Mouse (Mus musculus) thymus, postnatal 36 days (tissue): Measurements from ENCODE around the gene Myo5a.

Experiments
- DNase-seq, 2 experiments: peaks; one replicate each; pipeline ENCODE4 v3.0.0; 2022; ENCODE audit warnings: mixed read lengths in 2 of 2

Gene Myo5a

DNA sequence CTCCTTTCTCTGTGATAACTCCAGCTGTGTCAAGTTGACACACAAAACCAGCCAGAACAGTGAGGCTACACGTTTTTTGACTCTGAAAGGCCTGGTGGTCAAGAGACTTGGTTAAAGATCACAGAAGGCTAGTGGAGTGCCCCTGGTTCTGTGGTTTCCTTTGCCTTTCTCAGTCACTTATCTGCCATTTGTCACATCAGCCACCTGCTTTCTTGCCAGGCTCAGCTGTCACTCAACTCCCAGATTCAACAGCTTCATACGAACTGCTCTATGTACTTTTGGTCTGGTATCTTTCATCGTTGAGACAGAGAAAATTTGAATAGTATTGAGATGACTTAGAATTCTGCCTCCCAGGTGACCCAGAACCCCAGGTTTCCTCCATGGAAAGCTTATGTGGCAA, 183.0 kb downstream of the Myo5a start:
- no peak for DNase-seq

DNA sequence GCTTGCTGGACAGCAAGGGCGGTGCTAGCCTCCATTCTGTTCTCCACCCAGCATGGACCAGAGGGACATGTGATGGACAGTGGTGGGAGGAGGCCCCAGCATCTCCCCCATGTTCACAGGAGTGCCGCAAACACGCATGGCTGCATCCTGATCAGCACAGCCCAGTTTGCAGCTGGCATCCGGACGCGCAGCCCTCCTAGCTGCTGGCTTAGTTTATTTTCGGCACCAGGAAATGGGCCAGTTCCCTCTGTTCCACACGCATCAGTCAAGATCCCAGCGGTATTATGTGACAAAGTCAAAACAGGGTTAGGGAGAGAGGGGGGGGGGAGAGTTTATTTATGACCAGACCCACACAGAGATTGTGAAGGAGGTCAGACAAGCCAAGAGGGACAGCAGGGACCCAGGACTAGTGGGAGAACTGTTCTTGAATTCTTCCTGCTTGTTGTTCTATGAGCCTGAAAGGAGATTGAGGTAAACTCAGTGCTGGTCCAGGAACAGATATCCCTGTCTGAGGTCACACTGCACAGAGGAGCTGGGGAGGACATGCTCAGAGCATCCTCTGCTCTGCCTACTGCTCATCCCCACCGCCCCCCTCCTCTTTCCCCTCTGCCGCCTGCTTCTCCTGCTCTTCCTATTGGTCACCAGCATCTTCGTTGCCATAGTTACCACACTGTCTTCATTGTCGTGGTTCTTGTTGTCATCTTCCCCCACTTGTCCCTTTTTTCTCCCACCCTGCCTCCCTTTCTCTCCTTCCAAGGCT, 183.6 kb downstream of the Myo5a start:
- DNase-seq, result no peak

DNA sequence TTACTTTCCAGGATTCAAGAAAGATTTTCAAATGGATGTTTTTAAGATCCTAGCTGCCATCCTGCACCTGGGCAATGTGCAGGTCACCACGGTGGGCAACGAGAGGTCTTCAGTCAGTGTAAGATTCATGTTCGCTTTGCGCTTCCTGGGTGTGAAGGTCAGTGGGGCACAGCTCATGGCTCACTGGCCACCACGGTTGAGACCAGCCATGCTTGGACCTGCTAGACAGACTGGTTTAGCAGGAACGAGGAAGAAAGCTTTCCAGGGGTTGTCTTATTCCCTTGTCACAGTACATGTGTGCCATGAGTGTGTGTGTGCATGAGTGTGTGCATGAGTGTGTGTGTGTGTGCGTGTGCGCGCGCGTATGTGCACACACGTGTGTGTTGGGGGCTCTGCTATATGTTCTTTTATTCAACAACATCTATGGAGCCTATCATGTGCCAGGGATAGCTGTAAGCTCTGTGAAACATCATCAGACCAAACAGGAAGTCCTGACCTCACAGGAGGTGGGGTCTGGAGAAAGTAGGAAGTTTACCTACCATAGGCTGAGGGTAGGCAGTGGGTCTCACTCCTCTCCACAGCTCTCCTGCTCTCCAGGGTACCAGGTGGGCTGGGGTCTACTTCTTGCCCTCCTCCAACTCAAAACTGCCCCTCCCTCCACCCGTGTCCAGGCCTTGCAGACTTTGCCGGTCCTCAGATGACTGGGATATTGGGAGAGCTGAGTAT, 185.2 kb downstream of the Myo5a start:
- peak; percentile 25 to 27 for DNase-seq

DNA sequence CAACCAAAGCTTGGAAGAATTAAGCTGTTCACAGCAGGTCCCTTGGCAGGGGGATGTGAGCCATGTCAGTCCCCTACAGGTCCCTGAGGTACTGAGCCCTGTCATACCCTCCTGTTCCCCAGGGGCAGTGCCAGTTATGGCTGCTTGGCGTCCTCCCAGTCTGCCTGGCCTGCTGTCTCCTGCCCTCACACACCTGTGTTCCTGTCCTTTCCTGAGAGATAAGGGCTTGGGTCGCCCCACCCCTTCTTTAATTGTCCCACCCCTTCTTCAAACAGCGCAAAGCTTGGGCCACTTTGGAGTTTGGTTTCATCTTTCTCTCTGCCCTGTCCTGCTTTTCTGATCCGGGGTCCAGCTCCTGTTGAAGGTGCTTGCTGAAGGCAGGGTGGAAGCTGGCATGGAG, 188.0 kb downstream of the Myo5a start:
- DNase-seq, result no peak

DNA sequence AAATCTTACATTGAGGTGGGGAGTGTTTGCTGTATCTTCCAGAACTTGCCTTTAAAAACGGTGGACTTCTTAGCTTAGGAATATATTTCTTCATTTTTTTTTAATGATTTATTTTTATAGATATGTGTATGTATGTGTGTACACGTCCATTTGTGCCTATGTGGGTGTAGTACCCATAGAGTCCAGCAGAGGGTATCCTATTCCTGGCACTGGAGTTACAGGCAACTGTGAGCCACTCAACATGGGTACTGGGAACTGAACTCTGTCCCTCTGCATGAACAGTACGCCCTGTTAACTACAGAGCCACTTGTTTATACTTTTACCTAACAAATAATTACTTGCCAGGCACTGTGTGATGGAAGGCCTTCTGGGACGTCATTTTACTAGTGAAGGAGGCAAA, 188.8 kb downstream of the Myo5a start:
- no peak for DNase-seq

DNA sequence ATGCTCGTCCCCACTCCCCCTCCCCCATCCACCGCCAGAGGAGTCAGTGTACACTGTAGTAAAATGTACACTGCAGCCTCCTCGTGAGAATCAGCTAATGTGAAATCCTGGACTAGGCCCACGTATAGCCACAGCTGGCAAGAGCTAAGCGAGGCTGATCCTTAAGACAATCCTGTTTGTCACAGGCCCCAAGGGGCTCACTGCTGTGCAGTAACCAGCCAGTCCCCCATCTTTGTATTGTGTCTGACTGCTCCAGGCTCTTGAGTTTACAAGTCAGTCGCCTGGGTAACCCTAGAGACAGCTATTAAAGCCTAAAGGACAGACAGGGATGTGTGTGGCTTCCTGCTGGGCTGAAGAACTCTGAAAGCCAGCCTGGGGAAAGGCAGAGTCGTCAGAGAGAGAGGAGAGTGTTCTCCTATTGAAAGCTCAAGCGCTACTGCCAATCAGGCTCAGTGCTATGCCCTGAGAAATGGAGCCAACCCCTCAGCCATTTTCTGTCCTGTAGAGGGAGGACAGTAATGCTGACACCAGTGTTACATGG, 190.6 kb downstream of the Myo5a start:
- no peak for DNase-seq

DNA sequence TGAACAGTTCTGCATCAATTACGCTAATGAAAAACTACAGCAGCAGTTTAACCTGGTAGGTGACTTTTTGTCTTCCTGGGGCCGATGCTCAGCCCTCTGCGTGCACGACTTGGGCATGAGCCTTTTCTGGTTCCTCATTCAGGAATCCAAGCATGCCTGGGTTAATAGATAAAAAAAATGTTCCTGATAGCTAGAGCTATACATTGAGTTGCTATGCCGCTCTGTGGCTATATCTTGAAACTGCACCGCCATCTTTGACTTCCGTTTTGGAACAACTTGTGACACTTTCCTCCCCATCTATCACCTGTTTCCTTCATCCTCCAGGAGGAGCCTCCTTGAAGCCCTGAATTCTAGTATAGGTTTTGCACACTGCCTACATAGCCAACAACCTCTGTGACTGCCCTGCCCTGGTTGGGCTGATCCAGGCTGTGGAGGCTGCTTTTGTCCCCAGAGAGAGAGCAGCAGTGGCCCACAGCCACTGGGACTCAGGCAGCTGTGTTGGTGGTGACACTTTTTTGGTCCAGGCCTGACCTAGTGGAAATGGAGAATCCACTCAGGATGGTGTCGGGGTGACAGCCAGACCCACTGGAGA, 191.5 kb downstream of the Myo5a start:
- DNase-seq, result peak; percentile 27 to 30

DNA sequence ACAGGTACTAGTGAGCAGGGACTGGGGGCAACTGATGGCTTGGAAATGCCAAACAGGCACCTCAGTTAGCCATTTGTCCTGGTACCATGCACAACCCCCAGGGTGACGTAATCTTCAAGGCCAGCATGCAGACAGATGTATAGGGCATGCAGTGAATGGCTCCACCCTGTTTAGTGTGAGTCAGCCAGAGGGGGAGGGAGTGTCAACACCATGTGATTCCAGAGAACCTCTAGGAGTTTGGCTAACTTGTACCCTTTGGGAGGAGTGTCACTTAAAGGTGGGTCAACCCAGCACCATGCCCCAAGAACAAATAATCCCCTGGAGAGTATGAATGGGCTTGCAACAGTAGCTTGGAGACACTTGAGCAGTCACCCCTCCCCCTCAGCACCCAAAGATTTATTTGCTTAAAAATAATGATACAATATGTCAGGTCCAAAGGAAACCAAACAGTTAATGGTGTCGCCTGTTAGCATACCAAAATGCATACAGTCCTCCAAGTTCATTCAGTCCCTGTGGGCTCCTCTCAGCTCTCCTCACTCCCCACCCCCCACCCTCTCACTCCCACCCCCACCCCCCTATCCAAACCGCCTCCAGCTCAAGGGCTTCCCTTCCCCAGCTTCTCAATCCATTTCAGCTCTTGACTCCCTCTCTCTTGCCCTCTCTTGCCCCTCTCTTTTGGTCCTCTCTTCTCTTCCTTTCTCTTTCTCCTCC, 193.3 kb downstream of the Myo5a start:
- no peak for DNase-seq

DNA sequence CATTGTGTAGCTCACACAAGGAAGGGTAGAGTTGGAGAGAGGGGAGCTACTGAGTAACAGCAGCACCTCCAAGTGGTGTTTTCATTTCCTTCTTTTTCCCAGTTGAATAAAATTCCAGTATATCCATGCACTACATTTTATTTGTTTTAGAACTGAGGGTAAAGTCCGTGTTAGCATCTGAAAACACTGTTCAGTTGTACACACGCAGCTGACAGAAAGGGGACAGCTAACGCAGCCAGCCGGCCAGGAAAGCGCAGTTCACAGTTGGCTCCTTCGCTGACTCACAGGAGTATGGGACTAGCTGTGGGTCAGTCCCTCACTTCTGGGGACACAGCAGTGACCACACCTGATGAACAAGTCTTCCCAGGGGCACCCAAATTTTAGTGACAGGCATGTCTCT, 196.3 kb downstream of the Myo5a start:
- DNase-seq, result no peak

DNA sequence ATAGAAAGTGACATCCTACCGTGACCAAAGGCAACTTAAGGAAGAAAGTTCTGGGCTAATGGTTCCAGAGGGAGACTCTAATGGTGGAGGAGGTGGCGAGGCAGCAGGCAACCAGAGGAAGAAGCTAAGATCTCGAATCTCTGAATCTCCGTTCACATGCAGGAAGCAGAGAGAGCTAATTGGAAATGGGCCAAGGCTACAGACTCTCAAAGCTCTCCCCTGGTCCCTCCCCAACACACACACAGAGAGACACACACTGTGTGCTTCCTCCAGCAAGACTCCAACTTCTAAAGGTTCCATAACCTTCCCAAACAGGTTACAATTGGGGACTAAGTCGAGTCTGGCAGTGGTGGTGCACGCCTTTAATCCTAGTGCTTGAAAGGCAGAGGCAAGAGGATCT, 199.6 kb downstream of the Myo5a start:
- no peak for DNase-seq

DNA sequence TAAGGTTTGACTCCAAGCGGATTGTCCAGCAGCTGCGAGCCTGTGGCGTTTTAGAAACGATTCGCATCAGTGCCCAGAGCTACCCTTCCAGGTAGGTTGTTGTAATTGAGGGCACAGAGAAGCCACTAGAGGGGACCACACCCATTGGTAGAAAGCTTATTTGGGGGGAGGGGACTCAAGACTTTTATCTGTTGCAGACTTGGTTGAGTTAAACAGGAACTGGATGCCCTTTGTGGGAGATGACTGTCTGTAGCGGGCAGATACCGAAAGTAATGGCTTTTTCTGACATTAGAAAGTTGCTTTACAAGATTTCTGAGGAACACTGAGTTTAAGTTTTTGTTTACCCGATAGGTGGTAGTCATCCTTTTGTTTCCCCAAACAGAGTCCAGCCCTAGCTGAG, 200.7 kb downstream of the Myo5a start:
- no peak for DNase-seq
